Mouse (Mus musculus) lung, adult 2 months (tissue): ENCODE measurements around the gene Xpot.

Experiments used
- CTCF ChIP-seq: fragments of 200-500 bp; IDR thresholded peaks from 2 replicates; pipeline ENCODE4 v1.5.1; 2011; ENCODE audit warnings: mild to moderate bottlenecking, low read length, control low read depth; ENCODE audit not compliant: insufficient read depth
- POLR2A ChIP-seq: fragments of 200-500 bp; IDR thresholded peaks from 2 replicates; pipeline ENCODE4 v1.6.1; 2011; ENCODE audit warnings: low read depth, mild to moderate bottlenecking, control low read depth, low read length, borderline replicate concordance; ENCODE audit errors: extremely low read depth

DNA sequence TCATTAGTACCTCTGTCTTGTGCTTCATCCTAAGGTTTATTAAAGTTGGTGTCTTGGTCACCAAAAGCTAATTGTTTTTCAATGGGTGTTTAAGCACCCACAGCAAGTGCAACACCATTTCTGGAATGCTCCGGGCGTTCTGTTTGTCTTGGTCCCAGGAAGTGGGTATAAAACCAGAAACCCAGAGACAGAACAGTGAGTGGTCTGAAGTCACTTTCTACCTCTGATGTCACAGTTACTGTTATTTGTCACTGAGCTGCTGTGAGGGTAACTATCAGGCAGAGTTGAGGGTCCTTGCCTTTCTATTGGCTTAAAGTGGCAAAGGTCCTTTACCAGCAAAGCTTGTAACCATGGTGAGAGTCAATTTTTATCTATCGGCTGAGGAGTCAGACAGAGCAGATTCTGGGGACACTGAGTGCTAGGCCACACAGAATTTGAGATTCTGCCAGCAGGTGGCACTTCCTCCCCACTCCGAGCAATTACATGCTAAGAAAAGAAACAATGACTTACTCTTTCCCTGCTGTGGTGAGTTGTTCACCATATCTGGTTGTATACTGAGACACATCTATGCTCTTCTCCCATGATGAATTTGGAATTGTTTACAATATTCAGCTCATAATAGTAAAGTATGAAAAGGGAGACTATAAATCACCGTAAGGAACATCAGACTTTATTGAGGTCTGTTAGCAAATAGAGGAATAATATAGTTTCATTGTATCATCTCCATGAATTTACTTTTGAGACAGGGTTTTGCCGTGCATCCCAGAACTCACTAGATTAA lies 14.2 kb upstream of the Xpot start:
- no peak for TF ChIP-seq POLR2A
- TF ChIP-seq CTCF: peak; percentile 52; the same call in 1 of the 2 replicates
